Mouse (Mus musculus): ENCODE results near the gene Asic2. TPM values are rescaled to one million over a fixed set of nuclear protein-coding genes. Genes with fewer than 3 reads are reported as not detected.

The Asic2 gene
- polyA plus RNA-seq, 1 experiment = not detected

- Histone ChIP-seq H3K4me1 (ENCODE audit: control insufficient read depth, insufficient read depth, low read length) (peaks cover 6% of the 10 kb centered on the region), H3K4me3 (ENCODE audit: insufficient read depth, low read length) (no peak overlapping the region)
- no peak for TF ChIP-seq CTCF (IDR thresholded peaks at IDR 0.05; ENCODE audit: borderline replicate concordance, insufficient read depth, low read length)
- no peak for TF ChIP-seq POLR2A (IDR thresholded peaks at IDR 0.05; ENCODE audit: low read depth, low read length)
Measured at GRCm38 (mm10) chr11:81998646-81999045, 30.4 kb upstream of the Asic2 start.

GRCm38 (mm10) chr11:81997085-81997484, 28.8 kb upstream of the Asic2 start:
- no peak overlapping the region for H3K27ac ChIP-seq (ENCODE audit: insufficient read depth, low read length)
- TF ChIP-seq POLR2A (IDR thresholded peaks at IDR 0.05; ENCODE audit: low read depth, low read length) (no peak), CTCF (IDR thresholded peaks at IDR 0.05; ENCODE audit: borderline replicate concordance, insufficient read depth, low read length) (no peak)
- no peak overlapping the region for H3K4me3 ChIP-seq (ENCODE audit: insufficient read depth, low read length)
- peaks cover 6% of the 10 kb centered on the region for H3K4me1 ChIP-seq (ENCODE audit: control insufficient read depth, insufficient read depth, low read length)

More at GRCm38 (mm10) chr11:81998646-81999045, 30.4 kb upstream of the Asic2 start:
- H3K27ac ChIP-seq (ENCODE audit: insufficient read depth, low read length) = no peak overlapping the region

GRCm38 (mm10) chr11:81996172-81996841, 28.1 kb upstream of the Asic2 start:
- Histone ChIP-seq H3K4me3 (ENCODE audit: insufficient read depth, low read length) (no peak overlapping the region), H3K4me1 (ENCODE audit: control insufficient read depth, insufficient read depth, low read length) (peaks cover 6% of the 10 kb centered on the region), H3K27ac (ENCODE audit: insufficient read depth, low read length) (no peak overlapping the region)
- TF ChIP-seq POLR2A (IDR thresholded peaks at IDR 0.05; ENCODE audit: low read depth, low read length) (no peak), CTCF (IDR thresholded peaks at IDR 0.05; ENCODE audit: borderline replicate concordance, insufficient read depth, low read length) (peak; percentile 100)

GRCm38 (mm10) chr11:81983146-81983545, 14.9 kb upstream of the Asic2 start:
- Histone ChIP-seq H3K27ac (ENCODE audit: insufficient read depth, low read length) (no peak overlapping the region), H3K4me1 (ENCODE audit: control insufficient read depth, insufficient read depth, low read length) (no peaks in the 10 kb centered on the region), H3K4me3 (ENCODE audit: insufficient read depth, low read length) (no peak overlapping the region)
- TF ChIP-seq CTCF (IDR thresholded peaks at IDR 0.05; ENCODE audit: borderline replicate concordance, insufficient read depth, low read length) (no peak), POLR2A (IDR thresholded peaks at IDR 0.05; ENCODE audit: low read depth, low read length) (no peak)

GRCm38 (mm10) chr11:81982191-81982590, 13.9 kb upstream of the Asic2 start:
- no peak for TF ChIP-seq POLR2A (IDR thresholded peaks at IDR 0.05; ENCODE audit: low read depth, low read length)
- TF ChIP-seq CTCF (IDR thresholded peaks at IDR 0.05; ENCODE audit: borderline replicate concordance, insufficient read depth, low read length) = no peak
- Histone ChIP-seq H3K27ac (ENCODE audit: insufficient read depth, low read length) (no peak overlapping the region), H3K4me3 (ENCODE audit: insufficient read depth, low read length) (no peak overlapping the region), H3K4me1 (ENCODE audit: control insufficient read depth, insufficient read depth, low read length) (no peaks in the 10 kb centered on the region)

- Histone ChIP-seq H3K4me3 (ENCODE audit: insufficient read depth, low read length) (no peak overlapping the region), H3K27ac (ENCODE audit: insufficient read depth, low read length) (no peak overlapping the region), H3K4me1 (ENCODE audit: control insufficient read depth, insufficient read depth, low read length) (no peaks in the 10 kb centered on the region)
- TF ChIP-seq POLR2A (IDR thresholded peaks at IDR 0.05; ENCODE audit: low read depth, low read length) = no peak
- TF ChIP-seq CTCF (IDR thresholded peaks at IDR 0.05; ENCODE audit: borderline replicate concordance, insufficient read depth, low read length) = peak; percentile 62
Measured at GRCm38 (mm10) chr11:81974577-81974976, 6.3 kb upstream of the Asic2 start.

GRCm38 (mm10) chr11:81973699-81974098, 5.4 kb upstream of the Asic2 start:
- H3K4me1 ChIP-seq (ENCODE audit: control insufficient read depth, insufficient read depth, low read length) = no peaks in the 10 kb centered on the region
- TF ChIP-seq CTCF (IDR thresholded peaks at IDR 0.05; ENCODE audit: borderline replicate concordance, insufficient read depth, low read length) (no peak), POLR2A (IDR thresholded peaks at IDR 0.05; ENCODE audit: low read depth, low read length) (no peak)
- H3K27ac ChIP-seq (ENCODE audit: insufficient read depth, low read length) = no peak overlapping the region
- no peak overlapping the region for H3K4me3 ChIP-seq (ENCODE audit: insufficient read depth, low read length)

- Histone ChIP-seq H3K4me3 (ENCODE audit: insufficient read depth, low read length) (no peak overlapping the region), H3K4me1 (ENCODE audit: control insufficient read depth, insufficient read depth, low read length) (no peaks in the 10 kb centered on the region), H3K27ac (ENCODE audit: insufficient read depth, low read length) (no peak overlapping the region)
- TF ChIP-seq POLR2A (IDR thresholded peaks at IDR 0.05; ENCODE audit: low read depth, low read length) (no peak), CTCF (IDR thresholded peaks at IDR 0.05; ENCODE audit: borderline replicate concordance, insufficient read depth, low read length) (no peak)
Measured at GRCm38 (mm10) chr11:81972044-81972443, 3.8 kb upstream of the Asic2 start.

- no peak overlapping the region for H3K27ac ChIP-seq (ENCODE audit: insufficient read depth, low read length)
- H3K4me3 ChIP-seq (ENCODE audit: insufficient read depth, low read length) = no peak overlapping the region
- no peaks in the 10 kb centered on the region for H3K4me1 ChIP-seq (ENCODE audit: control insufficient read depth, insufficient read depth, low read length)
- TF ChIP-seq CTCF (IDR thresholded peaks at IDR 0.05; ENCODE audit: borderline replicate concordance, insufficient read depth, low read length) = no peak
- no peak for TF ChIP-seq POLR2A (IDR thresholded peaks at IDR 0.05; ENCODE audit: low read depth, low read length)
Measured at GRCm38 (mm10) chr11:81966626-81967289, 1.5 kb downstream of the Asic2 start.

All from embryonic fibroblast, embryonic 13.5 days (primary cell).